Mouse (Mus musculus) kidney, adult 2 months (tissue): ENCODE data around the gene Zic4. TPM values are rescaled to one million over a fixed set of nuclear protein-coding genes. Genes with fewer than 3 reads are reported as not detected.

ENCODE experiments used
- DNase-seq: peaks from one replicate; pipeline ENCODE4 v3.0.0; 2021
- H3K27ac ChIP-seq: fragments of 200-500 bp; 2 replicates; pipeline ENCODE4 v1.5.1; 2012; ENCODE audit warnings: low read depth, low read length, control low read depth, inconsistent platforms; ENCODE audit not compliant: insufficient read depth
- H3K27me3 ChIP-seq: fragments of 200-500 bp; replicated peaks from 2 replicates; pipeline ENCODE4 v1.6.1; 2012; ENCODE audit warnings: mild to moderate bottlenecking, moderate library complexity, low read length, inconsistent platforms; ENCODE audit not compliant: control insufficient read depth, insufficient read depth
- H3K36me3 ChIP-seq: fragments of 200-500 bp; 2 replicates; pipeline ENCODE4 v1.6.1; 2012; ENCODE audit warnings: mild to moderate bottlenecking, moderate library complexity, low read length, inconsistent platforms; ENCODE audit not compliant: control insufficient read depth, insufficient read depth
- H3K4me1 ChIP-seq: fragments of 200-500 bp; 2 replicates; pipeline ENCODE4 v1.6.1; 2011; ENCODE audit warnings: low read length; ENCODE audit not compliant: control insufficient read depth, insufficient read depth
- H3K4me3 ChIP-seq: fragments of 200-500 bp; 2 replicates; pipeline ENCODE4 v1.5.1; 2011; ENCODE audit warnings: mild to moderate bottlenecking, low read depth, low read length, control low read depth; ENCODE audit not compliant: insufficient read depth
- CTCF ChIP-seq: fragments of 200-500 bp; conservative IDR thresholded peaks from 2 replicates; pipeline ENCODE4 v1.5.1; 2011; ENCODE audit warnings: low read depth, mild to moderate bottlenecking, control low read depth, low read length, moderate library complexity, mixed read lengths; ENCODE audit not compliant: insufficient read depth, insufficient read length
- POLR2A ChIP-seq: fragments of 200-500 bp; IDR thresholded peaks from one replicate; pipeline ENCODE4 v1.6.1; 2011; ENCODE audit warnings: low read depth, low read length, control low read depth
- WGBS: fragments of 180-500 bp; shearing (Covaris S2); methylation state at CpG from one replicate; pipeline ENCODE4 v1.1.7; 2018; 5-methylcytosine and 5-hydroxymethylcytosine counted together
- polyA plus RNA-seq: library from polyadenylated mRNA; depleted of rRNA; stranded (reverse); fragments of >200 nt; gene quantifications from 2 replicates; pipeline ENCODE4 v1.2.3, GENCODE M21; 2012

Zic4 gene
- polyA plus RNA-seq, 1 experiment: not detected

- Histone ChIP-seq H3K4me1 (no peaks in the 10 kb centered on the region), H3K27me3 (peaks cover 12% of the 10 kb centered on the region), H3K27ac (no peak overlapping the region), H3K36me3 (no peaks in the 10 kb centered on the region), H3K4me3 (no peak overlapping the region)
- TF ChIP-seq POLR2A: no peak
- no peak for TF ChIP-seq CTCF
- 6% methylated on average over 13 of the region's 13 CpGs for WGBS
- DNase-seq: no peak
Measured at GRCm38 (mm10) chr9:91368946-91369292, 6.7 kb downstream of the Zic4 start.

- H3K4me3 ChIP-seq: no peak overlapping the region
- WGBS: 7% methylated on average over 26 of the region's 26 CpGs
- peaks cover 9% of the 10 kb centered on the region for H3K27me3 ChIP-seq
Measured at GRCm38 (mm10) chr9:91369293-91369991, 7.2 kb downstream of the Zic4 start.

GRCm38 (mm10) chr9:91370191-91370708 lies 8.0 kb downstream of the Zic4 start:
- Histone ChIP-seq H3K27me3 (peaks cover 5% of the 10 kb centered on the region), H3K4me1 (no peaks in the 10 kb centered on the region), H3K27ac (no peak overlapping the region), H3K4me3 (no peak overlapping the region), H3K36me3 (no peaks in the 10 kb centered on the region)
- WGBS: 16% methylated on average over 6 of the region's 6 CpGs
- DNase-seq: no peak
- TF ChIP-seq CTCF: no peak
- no peak for TF ChIP-seq POLR2A

More at GRCm38 (mm10) chr9:91369293-91369991, 7.2 kb downstream of the Zic4 start:
- Histone ChIP-seq H3K27ac (no peak overlapping the region), H3K36me3 (no peaks in the 10 kb centered on the region), H3K4me1 (no peaks in the 10 kb centered on the region)
- TF ChIP-seq CTCF (no peak), POLR2A (no peak)
- no peak for DNase-seq

- peaks cover 5% of the 10 kb centered on the region for H3K27me3 ChIP-seq
- TF ChIP-seq POLR2A (no peak), CTCF (no peak)
- H3K27ac ChIP-seq: no peak overlapping the region
- no peak for DNase-seq
- no peaks in the 10 kb centered on the region for H3K36me3 ChIP-seq
- H3K4me1 ChIP-seq: no peaks in the 10 kb centered on the region
- no peak overlapping the region for H3K4me3 ChIP-seq
Measured at GRCm38 (mm10) chr9:91371011-91371410, 8.8 kb downstream of the Zic4 start.

- H3K36me3 ChIP-seq: no peaks in the 10 kb centered on the region
- peaks cover 2% of the 10 kb centered on the region for H3K27me3 ChIP-seq
- no peak for DNase-seq
- H3K27ac ChIP-seq: no peak overlapping the region
- H3K4me1 ChIP-seq: no peaks in the 10 kb centered on the region
- WGBS: 11% methylated on average over 4 of the region's 4 CpGs
- no peak overlapping the region for H3K4me3 ChIP-seq
- TF ChIP-seq CTCF (no peak), POLR2A (no peak)
Measured at GRCm38 (mm10) chr9:91371608-91372007, 9.4 kb downstream of the Zic4 start.

DNA sequence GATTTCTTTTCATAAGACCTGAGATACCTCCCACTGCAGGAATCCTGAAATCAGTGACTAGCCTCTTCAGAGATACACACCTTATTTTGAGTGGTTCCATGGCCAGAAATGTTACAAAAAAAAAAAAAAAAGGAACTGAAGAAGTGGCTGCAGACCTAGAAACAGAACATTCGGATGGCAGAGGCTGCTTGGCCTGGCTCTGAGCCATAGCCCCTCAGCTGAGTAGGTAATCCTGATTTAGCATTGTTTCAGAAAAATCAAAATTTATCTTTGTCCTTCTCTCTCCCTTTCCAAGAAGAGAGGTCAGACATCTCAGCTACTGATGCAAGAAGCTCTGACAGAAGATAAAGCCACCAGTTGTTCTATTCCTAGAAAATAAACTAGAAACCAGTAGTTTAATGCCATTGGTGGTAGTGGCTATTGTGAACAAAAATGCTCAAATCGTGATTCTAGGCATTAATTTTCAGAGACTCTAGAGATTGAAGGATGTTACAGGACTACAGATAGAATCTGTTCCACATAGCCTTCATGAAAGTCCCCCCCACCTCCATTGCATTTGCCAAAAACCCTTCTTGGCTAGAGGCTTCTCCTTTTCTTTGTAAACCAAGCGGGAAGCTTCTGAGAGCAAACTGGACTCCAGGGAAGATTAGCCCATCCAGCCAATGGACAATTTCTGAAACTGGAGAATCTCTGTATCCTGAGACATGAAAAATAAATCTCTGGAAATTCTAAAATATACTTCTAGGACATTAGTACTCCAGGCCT lies 11.8 kb downstream of the Zic4 start:
- peaks cover 2% of the 10 kb centered on the region; the same call in 1 of the 2 replicates for H3K27me3 ChIP-seq
- DNase-seq: no peak
- TF ChIP-seq CTCF (no peak), POLR2A (no peak)
- 23% methylated on average over 3 of the region's 3 CpGs for WGBS
- H3K36me3 ChIP-seq: no peaks in the 10 kb centered on the region
- H3K4me1 ChIP-seq: no peaks in the 10 kb centered on the region
- no peak overlapping the region for H3K4me3 ChIP-seq
- no peak overlapping the region for H3K27ac ChIP-seq

GRCm38 (mm10) chr9:91374665-91375064 lies 12.5 kb downstream of the Zic4 start:
- TF ChIP-seq CTCF (no peak), POLR2A (no peak)
- WGBS: 5% methylated on average over 4 of the region's 4 CpGs
- no peak overlapping the region for H3K4me3 ChIP-seq

More at GRCm38 (mm10) chr9:91374665-91375064, 12.5 kb downstream of the Zic4 start:
- DNase-seq: no peak
- peaks cover 2% of the 10 kb centered on the region for H3K27me3 ChIP-seq
- H3K4me1 ChIP-seq: no peaks in the 10 kb centered on the region
- H3K36me3 ChIP-seq: no peaks in the 10 kb centered on the region
- no peak overlapping the region for H3K27ac ChIP-seq
